Mouse (Mus musculus) splenic B cell, adult 2 months (primary cell): ENCODE measurements around the gene Olfr447.

Experiments
- DNase-seq: peaks from one replicate; pipeline ENCODE4 v3.0.0-alpha.2; 2011; ENCODE audit warnings: low read depth, low spot score
- H3K27me3 ChIP-seq: 2 replicates; pipeline ENCODE4 v1.6.1; 2012; ENCODE audit warnings: mild to moderate bottlenecking, low read length, moderate library complexity, mixed read lengths; ENCODE audit not compliant: control insufficient read depth, poor library complexity, insufficient read depth, severe bottlenecking
- H3K36me3 ChIP-seq: 2 replicates; pipeline ENCODE4 v1.6.1; 2012; ENCODE audit warnings: mild to moderate bottlenecking, low read length, moderate library complexity, mixed read lengths; ENCODE audit not compliant: control insufficient read depth, poor library complexity, insufficient read depth, severe bottlenecking

The Olfr447 gene

GRCm38 (mm10) chr6:42908578-42908977 is at the start of gene Olfr447:
Gene Olfr447, plus strand, starts transcription at chr6:42908878.
- Histone ChIP-seq H3K36me3 (no peaks in the 10 kb centered on the region), H3K27me3 (no peaks in the 10 kb centered on the region)
- DNase-seq: no peak

GRCm38 (mm10) chr6:42860222-42860819 is 48.4 kb upstream of the Olfr447 start:
- H3K27me3 ChIP-seq: no peaks in the 10 kb centered on the region
- no peaks in the 10 kb centered on the region for H3K36me3 ChIP-seq
- peak; percentile 48 for DNase-seq

- Histone ChIP-seq H3K27me3 (no peaks in the 10 kb centered on the region), H3K36me3 (no peaks in the 10 kb centered on the region)
- no peak for DNase-seq
These were observed 39.0 kb upstream of the Olfr447 start for GRCm38 (mm10) chr6:42869695-42870094.

GRCm38 (mm10) chr6:42876323-42876722 is 32.4 kb upstream of the Olfr447 start:
- no peak for DNase-seq
- Histone ChIP-seq H3K36me3 (no peaks in the 10 kb centered on the region), H3K27me3 (no peaks in the 10 kb centered on the region)

DNA sequence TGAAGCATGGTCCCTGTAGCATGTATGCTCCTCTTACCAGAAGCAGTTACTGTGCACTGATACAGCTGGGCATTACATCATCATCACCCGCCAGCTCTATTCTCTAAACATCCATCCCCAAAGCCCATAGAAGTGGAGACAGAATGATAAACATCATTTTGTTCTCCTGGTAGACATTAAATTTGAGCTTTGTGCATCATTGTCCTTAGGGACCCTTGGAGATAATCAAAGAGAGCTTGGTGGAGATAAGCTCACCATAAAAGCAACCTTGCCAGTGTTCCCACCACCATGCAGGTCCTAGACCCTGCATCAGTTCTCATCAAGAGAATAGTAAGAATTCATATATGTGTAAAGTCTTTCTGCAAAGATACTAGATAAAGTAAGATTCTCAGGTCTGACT is 18.5 kb upstream of the Olfr447 start, which contains the start of gene Olfr448:
Gene Olfr448 (plus strand): TSS at position 301 of the 400 bp plus-strand sequence.
- DNase-seq: no peak
- no peaks in the 10 kb centered on the region for H3K36me3 ChIP-seq
- no peaks in the 10 kb centered on the region for H3K27me3 ChIP-seq

DNA sequence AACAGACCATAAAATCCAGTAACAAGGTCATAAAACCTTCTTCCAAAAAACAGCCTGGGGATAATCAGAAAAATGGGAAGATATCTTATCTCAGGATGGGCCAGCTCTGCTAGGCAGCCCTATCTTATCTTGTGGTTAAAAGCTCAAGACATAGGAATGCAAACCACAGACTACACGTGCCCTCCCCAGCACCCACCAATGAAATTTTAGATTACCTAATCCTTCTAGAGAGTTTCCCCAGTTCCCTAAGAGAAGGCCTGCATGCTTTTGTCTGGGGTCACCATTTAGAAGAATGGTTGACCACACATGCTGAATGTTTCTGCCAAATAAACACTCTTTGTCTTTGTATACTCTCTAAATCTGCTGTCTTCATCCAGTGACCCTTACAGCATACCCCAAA is 8.3 kb upstream of the Olfr447 start:
- Histone ChIP-seq H3K36me3 (no peaks in the 10 kb centered on the region), H3K27me3 (no peaks in the 10 kb centered on the region)
- no peak for DNase-seq

DNA sequence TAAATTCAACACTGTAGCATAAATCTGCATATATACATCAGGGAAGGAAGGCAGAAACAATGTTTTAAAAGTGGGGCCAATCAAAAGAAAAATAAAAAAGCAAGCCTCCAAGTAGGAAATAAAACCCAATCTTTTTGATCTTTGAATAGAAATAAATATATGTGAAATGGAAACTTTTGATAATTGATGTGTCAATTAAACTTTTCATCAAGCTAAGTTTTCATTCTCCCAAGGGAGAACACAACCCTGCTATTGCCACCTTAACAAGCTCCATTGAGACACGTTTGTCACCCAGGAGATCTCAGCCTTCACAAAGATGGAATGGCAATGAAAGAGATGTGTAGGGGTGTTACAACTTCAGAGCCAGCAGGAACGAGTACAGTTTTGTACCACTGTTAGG is 12.4 kb downstream of the Olfr447 start, which contains the start of gene Olfr446:
Gene Olfr446 (plus strand): TSS at position 301 of the 400 bp plus-strand sequence.
- no peaks in the 10 kb centered on the region for H3K36me3 ChIP-seq
- no peak for DNase-seq
- H3K27me3 ChIP-seq: no peaks in the 10 kb centered on the region

DNA sequence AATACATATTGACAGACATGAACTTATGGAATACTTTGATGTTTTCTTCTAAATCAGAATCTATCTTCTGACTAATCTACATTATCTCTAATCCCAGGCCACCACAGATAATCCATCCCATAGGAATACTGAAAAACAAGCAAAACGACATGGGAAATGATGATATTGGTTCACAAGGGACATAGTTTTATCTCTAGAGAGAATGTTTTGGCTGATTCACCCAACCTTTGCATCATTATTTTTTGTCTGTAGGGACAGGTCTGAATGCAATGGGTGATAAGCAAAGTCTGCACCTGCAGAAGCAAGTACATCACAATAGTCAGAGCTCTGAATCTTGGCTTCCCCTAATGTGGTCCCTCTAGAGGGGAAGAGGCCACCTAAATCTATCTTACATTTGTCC is 40.1 kb downstream of the Olfr447 start, which contains the start of gene Olfr444:
Gene Olfr444 (plus strand): TSS at position 301 of the 400 bp plus-strand sequence.
- no peaks in the 10 kb centered on the region for H3K36me3 ChIP-seq
- no peak for DNase-seq
- H3K27me3 ChIP-seq: no peaks in the 10 kb centered on the region
